Mouse (Mus musculus) hindbrain, embryonic 16.5 days (tissue): ENCODE measurements around the gene Nfkb1. TPM values are rescaled to one million over a fixed set of nuclear protein-coding genes. Genes with fewer than 3 reads are reported as not detected.

ENCODE experiments used
- ATAC-seq: fragments of 200-750 bp; cut with Nextera tagmentation; 2 replicates; pipeline ENCODE4 v1.8.0; 2017; ENCODE audit warnings: moderate TSS enrichment, moderate library complexity
- H3K27ac ChIP-seq: fragments of 300-500 bp; sonication (generic); 2 replicates; pipeline ENCODE4 v1.5.1; 2014; ENCODE audit warnings: low read depth, mild to moderate bottlenecking, control low read depth, low read length, moderate library complexity
- H3K27me3 ChIP-seq: fragments of 300-500 bp; sonication (generic); replicated peaks from 2 replicates; pipeline ENCODE4 v1.6.1; 2014; ENCODE audit warnings: low read length; ENCODE audit not compliant: control insufficient read depth, insufficient read depth
- H3K36me3 ChIP-seq: fragments of 300-500 bp; sonication (generic); 2 replicates; pipeline ENCODE4 v1.6.1; 2014; ENCODE audit warnings: mild to moderate bottlenecking, low read length, moderate library complexity, mixed read lengths; ENCODE audit not compliant: control insufficient read depth, insufficient read depth
- H3K4me1 ChIP-seq: fragments of 300-500 bp; sonication (generic); 2 replicates; pipeline ENCODE4 v1.6.1; 2014; ENCODE audit warnings: low read depth, low read length; ENCODE audit not compliant: control insufficient read depth, insufficient read depth
- H3K4me2 ChIP-seq: fragments of 300-500 bp; sonication (generic); 2 replicates; pipeline ENCODE4 v1.6.1; 2014; ENCODE audit warnings: mild to moderate bottlenecking, low read length, control low read depth, moderate library complexity
- H3K4me3 ChIP-seq: fragments of 300-500 bp; sonication (generic); 2 replicates; pipeline ENCODE4 v1.5.1; 2014; ENCODE audit warnings: mild to moderate bottlenecking, low read length, control low read depth, moderate library complexity
- H3K9ac ChIP-seq: fragments of 300-500 bp; sonication (generic); 2 replicates; pipeline ENCODE4 v1.6.1; 2014; ENCODE audit warnings: low read depth, mild to moderate bottlenecking, control low read depth, low read length, moderate library complexity
- H3K9me3 ChIP-seq: fragments of 300-500 bp; sonication (generic); 2 replicates; pipeline ENCODE4 v1.6.1; 2014; ENCODE audit warnings: mild to moderate bottlenecking, low read length, moderate library complexity; ENCODE audit not compliant: control insufficient read depth
- whole genome bisulfite sequencing: fragments of 180-500 bp; shearing (Covaris S2); extraction: QIAGEN DNeasy Blood & Tissue Kit; methylation state at CpG from one replicate; pipeline ENCODE4 v1.1.7; 2014; 5-methylcytosine and 5-hydroxymethylcytosine counted together
- polyA plus RNA-seq: library from polyadenylated mRNA; unstranded; fragments of >200 nt; fragmentation: Nextera tagmentation; extraction: Ambion mirVana; gene quantifications from 2 replicates; pipeline ENCODE4 v1.2.1, GENCODE M21; 2015

The Nfkb1 gene
- polyA plus RNA-seq, 1 experiment from 2014 or later, result 7.5 TPM

DNA sequence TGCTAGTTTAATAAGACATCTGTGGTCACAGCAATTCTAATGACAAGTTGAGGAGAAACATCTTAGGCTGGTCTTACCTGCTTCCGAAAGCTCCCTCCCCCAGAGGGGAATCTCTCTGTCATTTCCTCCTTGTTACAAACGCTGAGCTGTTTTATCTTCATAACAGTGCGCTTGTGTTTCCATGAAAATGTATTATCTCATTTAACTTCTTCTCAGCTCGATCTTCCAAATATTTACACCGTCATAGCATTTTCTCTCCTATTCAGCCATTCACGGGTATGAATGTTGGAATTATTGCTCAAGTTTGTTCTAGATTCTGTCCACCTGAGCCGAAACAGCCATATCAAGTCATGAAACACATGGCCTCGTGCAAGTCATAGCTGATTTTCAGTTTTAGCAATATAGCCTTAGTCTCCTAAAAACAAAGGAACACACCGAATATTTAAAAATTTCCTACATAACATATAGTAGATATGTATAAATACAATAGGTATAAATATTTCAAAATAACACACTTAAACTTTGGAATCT is 19.8 kb upstream of the Nfkb1 start:
- no peak overlapping the region for H3K4me2 ChIP-seq
- H3K9ac ChIP-seq, result no peak overlapping the region
- H3K4me3 ChIP-seq, result no peak overlapping the region
- no peaks in the 10 kb centered on the region for H3K9me3 ChIP-seq
- no peaks in the 10 kb centered on the region for H3K4me1 ChIP-seq
- H3K27ac ChIP-seq, result no peak overlapping the region
- no peak for ATAC-seq
- H3K36me3 ChIP-seq, result no peaks in the 10 kb centered on the region
- no peaks in the 10 kb centered on the region for H3K27me3 ChIP-seq
- WGBS, result 92% methylated on average over 9 of the region's 9 CpGs

DNA sequence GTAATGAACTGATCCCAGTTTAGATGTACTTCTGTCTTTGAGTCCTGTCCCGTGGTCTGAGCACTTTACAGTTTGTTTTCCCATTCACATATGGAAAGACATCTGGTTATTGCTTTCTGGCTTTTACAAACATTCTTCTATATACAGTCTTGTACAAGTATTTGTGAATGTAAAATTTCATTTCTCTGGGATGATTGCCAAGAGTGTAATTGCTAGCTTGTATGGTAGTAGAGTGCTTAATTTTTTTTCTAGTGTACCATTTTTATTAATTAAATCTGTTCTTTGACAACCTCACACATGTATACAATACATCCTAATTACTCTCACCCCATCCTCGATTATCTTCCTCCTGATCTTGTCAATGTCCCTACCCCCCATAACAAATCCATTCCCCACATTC is 12.0 kb upstream of the Nfkb1 start:
- H3K36me3 ChIP-seq, result no peaks in the 10 kb centered on the region
- no peak for ATAC-seq
- 62% methylated on average over 2 of the region's 2 CpGs for WGBS
- H3K4me1 ChIP-seq, result no peaks in the 10 kb centered on the region
- no peak overlapping the region for H3K4me2 ChIP-seq
- no peaks in the 10 kb centered on the region for H3K9me3 ChIP-seq
- no peak overlapping the region for H3K9ac ChIP-seq
- H3K4me3 ChIP-seq, result no peak overlapping the region
- H3K27ac ChIP-seq, result no peak overlapping the region
- no peaks in the 10 kb centered on the region for H3K27me3 ChIP-seq

DNA sequence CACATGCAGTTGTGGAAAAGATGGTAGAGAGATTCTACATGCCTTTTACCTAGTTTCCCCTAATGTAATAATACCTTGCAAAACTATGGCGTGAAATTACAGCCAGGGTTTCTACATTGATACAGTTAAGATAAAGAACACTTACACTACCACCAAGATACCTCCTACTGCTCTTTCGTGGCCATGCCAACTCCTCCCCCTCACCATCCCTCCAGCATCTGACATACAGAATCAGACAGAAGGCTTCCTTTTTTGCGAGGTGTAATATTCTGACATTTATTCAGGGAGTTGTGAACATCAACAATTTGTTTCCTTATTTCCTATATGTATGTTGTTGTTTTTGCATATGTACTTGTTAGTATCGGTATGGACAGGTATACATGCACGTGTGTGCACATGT is 11.3 kb upstream of the Nfkb1 start:
- Histone ChIP-seq H3K27me3 (no peaks in the 10 kb centered on the region), H3K4me1 (no peaks in the 10 kb centered on the region), H3K27ac (no peak overlapping the region), H3K9ac (no peak overlapping the region), H3K9me3 (no peaks in the 10 kb centered on the region), H3K4me3 (no peak overlapping the region), H3K4me2 (no peak overlapping the region), H3K36me3 (no peaks in the 10 kb centered on the region)
- no peak for ATAC-seq
- 95% methylated on average over 5 of the region's 5 CpGs for WGBS

DNA sequence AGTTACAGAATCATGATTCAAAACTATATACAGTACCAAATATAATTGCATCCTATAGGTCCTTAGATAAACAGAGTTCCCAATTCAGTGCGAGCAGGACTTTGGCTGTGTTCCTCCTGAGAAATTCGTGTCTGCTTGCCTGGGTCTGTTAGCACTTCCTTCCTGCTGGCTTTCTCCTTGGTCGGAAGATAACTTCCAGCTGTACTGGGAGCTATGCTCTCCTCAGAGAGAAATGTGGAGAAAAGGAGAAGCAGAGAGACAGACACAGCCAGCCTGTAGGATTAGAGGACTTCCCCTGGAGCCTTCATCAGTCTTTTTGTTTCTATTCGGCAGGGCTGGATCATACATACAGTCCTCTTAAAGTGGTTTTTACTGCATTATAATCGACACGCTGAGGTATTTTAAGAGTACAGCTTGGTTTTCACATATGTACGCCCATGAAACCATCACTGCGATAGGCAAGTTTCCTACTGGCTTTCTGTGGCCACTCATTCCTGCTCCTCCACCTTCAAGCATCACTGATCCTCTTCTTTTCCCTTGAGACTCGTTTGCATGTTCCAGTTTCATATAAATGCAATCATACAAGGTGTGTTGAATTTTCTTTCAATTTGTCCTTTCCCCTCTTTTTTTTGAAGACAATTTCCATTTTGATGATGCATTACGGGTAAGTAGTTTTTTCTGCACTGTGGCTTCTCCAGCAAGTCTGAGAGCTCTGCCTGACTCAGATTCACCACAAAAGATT is 8.3 kb upstream of the Nfkb1 start:
- Histone ChIP-seq H3K9me3 (no peaks in the 10 kb centered on the region), H3K4me2 (no peak overlapping the region), H3K36me3 (no peaks in the 10 kb centered on the region), H3K9ac (no peak overlapping the region), H3K27ac (no peak overlapping the region), H3K4me3 (no peak overlapping the region), H3K4me1 (no peaks in the 10 kb centered on the region), H3K27me3 (no peaks in the 10 kb centered on the region)
- 64% methylated on average over 10 of the region's 10 CpGs for WGBS
- ATAC-seq, result no peak

DNA sequence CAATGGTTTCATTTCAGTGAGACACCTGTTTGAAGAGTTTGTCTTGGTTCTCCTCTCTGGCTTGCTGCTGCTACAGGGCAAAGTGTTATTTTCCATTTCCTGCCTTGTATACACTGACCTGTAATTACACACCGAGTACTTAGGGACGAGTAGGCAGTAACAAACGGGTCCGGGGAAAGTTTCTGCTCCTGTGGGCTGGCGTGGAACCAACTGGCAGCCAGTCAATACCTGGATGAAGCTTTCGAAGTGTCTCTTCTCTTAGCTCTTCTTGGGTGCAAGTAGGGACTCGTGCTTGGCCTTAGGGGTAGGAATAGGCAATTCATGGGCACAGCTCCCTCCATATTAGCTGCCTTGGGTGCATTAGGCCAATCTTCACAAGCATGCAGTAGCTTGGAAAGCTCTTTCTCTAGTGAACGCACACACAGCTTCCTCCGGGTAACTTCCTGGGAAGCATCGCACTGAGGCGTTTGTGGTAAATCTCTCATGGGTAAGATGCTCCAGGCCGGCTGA is 7.2 kb upstream of the Nfkb1 start:
- Histone ChIP-seq H3K27me3 (no peaks in the 10 kb centered on the region), H3K4me3 (no peak overlapping the region), H3K36me3 (no peaks in the 10 kb centered on the region), H3K27ac (no peak overlapping the region), H3K9me3 (no peaks in the 10 kb centered on the region), H3K4me1 (no peaks in the 10 kb centered on the region), H3K4me2 (no peak overlapping the region), H3K9ac (no peak overlapping the region)
- no peak for ATAC-seq
- WGBS, result 61% methylated on average over 12 of the region's 12 CpGs

DNA sequence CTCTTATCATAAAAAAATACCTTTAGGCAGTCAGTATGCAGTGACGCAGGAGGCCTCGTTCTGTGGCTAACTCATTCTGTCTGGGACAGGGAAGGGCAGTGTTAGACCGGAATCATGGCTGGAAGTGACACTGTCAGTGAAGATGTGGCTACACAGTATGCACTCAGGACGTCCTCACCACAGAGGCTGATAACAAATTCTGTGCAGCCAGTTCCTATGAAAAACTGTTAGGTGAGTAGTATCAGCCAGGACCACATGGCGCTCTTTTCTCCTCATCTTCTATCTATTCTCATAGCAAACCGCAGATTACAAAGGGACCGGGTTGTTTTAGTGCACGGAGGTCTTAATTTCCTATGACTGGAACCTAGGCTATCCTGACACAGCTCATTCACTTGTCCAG is 4.9 kb upstream of the Nfkb1 start:
- 92% methylated on average over 8 of the region's 8 CpGs for WGBS
- no peaks in the 10 kb centered on the region for H3K36me3 ChIP-seq
- no peak overlapping the region for H3K4me3 ChIP-seq
- H3K4me1 ChIP-seq, result peaks cover 13% of the 10 kb centered on the region
- no peak overlapping the region for H3K27ac ChIP-seq
- H3K9ac ChIP-seq, result no peak overlapping the region
- H3K4me2 ChIP-seq, result no peak overlapping the region
- H3K9me3 ChIP-seq, result no peaks in the 10 kb centered on the region
- H3K27me3 ChIP-seq, result no peaks in the 10 kb centered on the region
- ATAC-seq, result no peak

DNA sequence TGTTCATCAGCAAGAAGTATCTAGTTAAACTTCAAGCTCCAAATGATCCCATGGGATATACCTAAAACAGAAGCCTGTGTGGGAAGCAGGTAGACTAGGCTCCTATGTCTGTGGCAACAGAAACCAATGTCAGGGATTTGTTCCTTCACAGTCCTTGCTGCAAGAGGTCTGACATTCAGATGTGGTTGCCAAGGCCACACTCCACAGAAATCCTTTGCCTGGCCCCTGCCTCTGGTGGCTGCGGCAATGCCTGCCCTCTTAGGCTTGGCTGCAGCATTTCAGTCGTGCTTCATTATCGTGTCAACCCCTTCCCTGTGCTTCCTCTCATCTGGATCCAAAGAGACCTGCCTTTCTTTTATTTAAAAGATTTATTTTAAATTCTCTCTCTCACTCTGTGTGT is 1.7 kb upstream of the Nfkb1 start:
- peak; percentile 12; the same call in 1 of the 2 replicates for ATAC-seq
- Histone ChIP-seq H3K27me3 (no peaks in the 10 kb centered on the region), H3K36me3 (no peaks in the 10 kb centered on the region), H3K27ac (no peak overlapping the region), H3K9ac (no peak overlapping the region), H3K4me2 (no peak overlapping the region), H3K4me1 (peaks cover 24% of the 10 kb centered on the region), H3K9me3 (no peaks in the 10 kb centered on the region), H3K4me3 (no peak overlapping the region)
- 16% methylated on average over 3 of the region's 3 CpGs for WGBS

DNA sequence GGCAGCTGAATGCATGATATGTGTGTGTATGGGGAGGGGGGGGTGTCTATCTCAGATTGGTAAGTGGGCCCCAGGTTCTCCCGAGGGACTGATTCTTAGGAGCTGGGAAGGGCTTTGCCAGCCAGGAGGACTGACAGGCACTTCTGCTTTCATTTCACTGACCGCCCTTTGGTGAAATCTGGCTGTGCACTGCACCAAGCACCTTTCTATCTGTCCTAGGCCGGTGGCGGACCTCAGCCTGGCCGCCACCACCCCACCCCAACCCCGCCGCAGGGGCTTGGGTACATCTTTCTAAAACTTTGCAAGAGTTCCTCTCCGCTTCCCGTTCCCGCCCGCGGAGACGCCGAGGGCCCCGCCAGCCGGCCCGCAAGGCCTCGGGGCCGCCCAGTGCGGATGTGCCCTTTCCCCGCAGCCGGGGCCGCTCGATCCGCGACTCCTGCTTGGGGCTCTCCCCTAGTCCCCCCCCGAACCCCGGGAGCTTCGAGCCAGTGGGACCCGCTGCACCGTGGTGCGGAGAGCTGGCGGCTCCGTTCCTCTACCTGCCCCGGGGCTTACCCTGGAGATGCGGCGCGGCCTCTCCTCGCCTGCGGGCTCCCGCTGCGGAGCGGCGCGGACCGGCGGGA is 668 bp downstream of the Nfkb1 start:
- Histone ChIP-seq H3K9ac (peak overlapping the region; percentile 98), H3K4me2 (peak overlapping the region; percentile 87), H3K4me3 (peak overlapping the region; percentile 90), H3K27ac (peak overlapping the region; percentile 91), H3K36me3 (no peaks in the 10 kb centered on the region), H3K4me1 (peaks cover 24% of the 10 kb centered on the region), H3K9me3 (no peaks in the 10 kb centered on the region), H3K27me3 (no peaks in the 10 kb centered on the region)
- ATAC-seq, result peak; percentile 77
- WGBS, result under 1% methylated on average over 45 of the region's 47 CpGs

DNA sequence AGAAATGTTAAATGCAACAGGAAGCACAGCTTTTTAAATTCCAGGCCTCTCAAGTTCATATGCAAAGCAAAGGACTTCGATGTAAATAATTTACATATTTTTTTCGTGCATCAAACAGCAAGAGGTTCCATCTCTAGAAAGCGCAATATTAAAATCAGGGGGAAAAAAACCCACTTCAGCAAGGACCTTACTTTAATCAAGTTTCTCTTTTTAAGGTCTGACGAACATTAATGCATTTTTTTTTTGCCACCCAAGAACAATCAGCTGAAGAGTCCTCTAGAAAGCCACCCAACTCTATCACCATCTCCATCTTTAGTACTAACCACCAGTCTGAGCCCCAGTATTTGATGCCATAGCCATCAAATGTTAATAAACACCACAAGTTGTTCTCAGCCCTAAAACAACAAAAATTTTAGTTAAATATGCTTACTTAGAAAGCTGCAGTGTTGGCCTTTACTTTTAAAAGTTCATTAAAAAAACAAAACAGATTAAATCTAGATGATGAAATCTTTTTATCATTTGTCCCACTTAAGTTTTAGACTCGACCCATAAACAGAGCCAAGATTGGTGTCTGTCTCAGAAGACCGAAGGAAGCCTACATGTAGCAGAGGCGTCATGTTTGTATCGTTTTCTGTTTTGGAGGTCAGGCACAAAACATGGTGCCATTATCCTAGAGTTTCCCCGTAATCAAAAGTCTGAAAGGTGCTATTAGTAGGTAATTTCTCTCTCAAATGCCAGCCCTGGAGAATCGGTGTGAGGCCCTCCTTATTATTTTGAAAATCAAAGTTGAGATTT is 1.4 kb downstream of the Nfkb1 start:
- 47% methylated on average over 10 of the region's 10 CpGs for WGBS
- peak overlapping the region; percentile 91 for H3K27ac ChIP-seq
- no peak for ATAC-seq

More for the DNA sequence above, 1.4 kb downstream of the Nfkb1 start:
- Histone ChIP-seq H3K9ac (peak overlapping the region; percentile 98), H3K36me3 (no peaks in the 10 kb centered on the region), H3K4me3 (peak overlapping the region; percentile 90), H3K4me1 (peaks cover 24% of the 10 kb centered on the region), H3K27me3 (no peaks in the 10 kb centered on the region), H3K4me2 (peak overlapping the region; percentile 87), H3K9me3 (no peaks in the 10 kb centered on the region)
